Mouse (Mus musculus) embryonic facial prominence, embryonic 15.5 days (tissue): ENCODE data around the gene Rnf17. TPM values are rescaled to one million over a fixed set of nuclear protein-coding genes. Genes with fewer than 3 reads are reported as not detected.

Experiments used
- ATAC-seq: fragments of 200-750 bp; cut with Nextera tagmentation; 2 replicates; pipeline ENCODE4 v1.8.0; 2017; ENCODE audit warnings: low read depth, moderate TSS enrichment; ENCODE audit not compliant: insufficient number of reproducible peaks, low FRiP score, low TSS enrichment
- H3K27ac ChIP-seq: fragments of 300-500 bp; sonication (generic); replicated peaks from 2 replicates; pipeline ENCODE4 v1.5.1; 2015; ENCODE audit warnings: mild to moderate bottlenecking, inconsistent platforms
- H3K27me3 ChIP-seq: fragments of 300-500 bp; sonication (generic); 2 replicates; pipeline ENCODE4 v1.6.1; 2015; ENCODE audit warnings: inconsistent platforms
- H3K36me3 ChIP-seq: fragments of 300-500 bp; sonication (generic); 2 replicates; pipeline ENCODE4 v1.6.1; 2015; ENCODE audit warnings: mild to moderate bottlenecking, inconsistent platforms
- H3K4me1 ChIP-seq: fragments of 300-500 bp; sonication (generic); 2 replicates; pipeline ENCODE4 v1.6.1; 2015; ENCODE audit warnings: inconsistent platforms
- H3K4me2 ChIP-seq: fragments of 300-500 bp; sonication (generic); replicated peaks from 2 replicates; pipeline ENCODE4 v1.6.1; 2015; ENCODE audit warnings: mild to moderate bottlenecking, inconsistent platforms
- H3K4me3 ChIP-seq: fragments of 300-500 bp; sonication (generic); replicated peaks from 2 replicates; pipeline ENCODE4 v1.5.1; 2015; ENCODE audit warnings: mild to moderate bottlenecking, inconsistent platforms
- H3K9ac ChIP-seq: fragments of 300-500 bp; sonication (generic); 2 replicates; pipeline ENCODE4 v1.6.1; 2015; ENCODE audit warnings: inconsistent platforms
- H3K9me3 ChIP-seq: fragments of 300-500 bp; sonication (generic); replicated peaks from 2 replicates; pipeline ENCODE4 v1.6.1; 2016; ENCODE audit warnings: inconsistent platforms
- WGBS: fragments of 180-500 bp; shearing (Covaris S2); methylation state at CpG from one replicate; pipeline ENCODE4 v1.1.7; 2015; 5-methylcytosine and 5-hydroxymethylcytosine counted together
- polyA plus RNA-seq: library from polyadenylated mRNA; unstranded; fragments of >200 nt; fragmentation: Nextera tagmentation; extraction: Ambion mirVana; gene quantifications from 2 replicates; pipeline ENCODE4 v1.2.1, GENCODE M21; 2015

Rnf17 gene
- polyA plus RNA-seq, 1 experiment from 2014 or later: 1.5 TPM

DNA sequence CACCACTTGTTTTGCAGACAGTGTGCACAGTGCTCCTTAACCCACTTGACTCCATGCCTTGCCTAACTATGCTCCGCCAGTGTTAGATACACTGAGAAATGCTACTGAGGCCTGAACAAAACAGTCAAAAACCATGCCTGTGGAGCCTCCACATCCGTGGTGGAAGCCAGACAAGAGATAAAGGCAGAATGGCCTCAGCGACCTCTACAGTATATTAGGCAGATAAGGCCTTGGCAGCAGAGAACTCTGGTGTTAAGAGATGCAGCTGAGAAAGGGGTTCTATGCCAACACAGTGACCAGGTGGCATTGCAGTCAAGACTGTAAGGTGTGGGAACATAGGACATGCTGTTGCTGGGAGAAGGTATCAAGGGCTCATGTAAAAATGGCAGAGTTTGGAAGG lies 104.4 kb downstream of the Rnf17 start:
- no peak for ATAC-seq
- no peaks in the 10 kb centered on the region for H3K9me3 ChIP-seq
- no peak overlapping the region for H3K27ac ChIP-seq
- 70% methylated on average over 3 of the region's 3 CpGs for WGBS
- no peak overlapping the region for H3K9ac ChIP-seq
- H3K4me3 ChIP-seq: no peak overlapping the region
- H3K36me3 ChIP-seq: no peaks in the 10 kb centered on the region
- H3K27me3 ChIP-seq: no peaks in the 10 kb centered on the region
- H3K4me2 ChIP-seq: no peak overlapping the region
- H3K4me1 ChIP-seq: no peaks in the 10 kb centered on the region

DNA sequence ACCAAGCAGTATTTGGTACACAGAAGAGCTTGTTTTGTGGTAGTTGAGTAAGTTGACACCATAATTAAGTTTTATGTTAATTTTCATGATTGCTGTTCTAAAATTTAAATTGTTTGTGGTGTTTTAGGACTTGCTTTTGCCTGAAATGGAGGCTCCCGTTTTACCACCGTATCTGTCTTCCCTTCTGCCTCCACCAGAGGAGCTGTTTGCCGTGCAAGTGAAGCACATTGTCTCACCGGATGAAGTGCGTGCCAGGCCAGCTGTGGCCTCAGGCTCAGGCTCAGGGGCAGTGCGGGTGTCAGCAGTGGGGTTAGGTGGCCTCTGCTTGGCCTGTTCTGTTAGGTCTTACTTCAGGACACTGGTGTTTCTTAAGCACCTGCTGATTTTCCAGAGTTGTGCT lies 109.7 kb downstream of the Rnf17 start:
- no peak for ATAC-seq
- Histone ChIP-seq H3K9me3 (no peaks in the 10 kb centered on the region), H3K27ac (no peak overlapping the region), H3K4me3 (no peak overlapping the region), H3K36me3 (no peaks in the 10 kb centered on the region), H3K4me2 (no peak overlapping the region), H3K27me3 (no peaks in the 10 kb centered on the region), H3K9ac (no peak overlapping the region), H3K4me1 (no peaks in the 10 kb centered on the region)
- WGBS: 15% methylated on average over 6 of the region's 6 CpGs

DNA sequence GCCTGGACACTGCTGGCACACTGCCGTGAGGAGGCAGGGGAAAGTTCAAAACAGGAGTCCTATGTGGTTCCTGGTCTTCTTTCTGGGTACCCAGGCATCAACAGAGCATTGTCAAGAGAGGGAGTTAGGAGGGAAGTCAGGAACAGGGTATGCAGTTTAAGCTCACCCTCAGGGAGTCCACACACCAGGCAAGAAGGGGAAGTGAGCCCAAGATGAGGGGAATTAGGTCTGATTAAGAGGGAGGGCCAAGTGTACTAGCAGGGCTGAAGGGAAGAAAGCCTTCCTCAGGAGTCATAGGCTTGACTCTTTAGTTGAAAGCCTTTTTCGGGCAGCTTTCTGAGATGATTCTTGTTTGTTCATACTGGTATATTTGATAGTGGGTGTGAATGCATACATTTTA lies 112.4 kb downstream of the Rnf17 start:
- Histone ChIP-seq H3K9me3 (no peaks in the 10 kb centered on the region), H3K4me2 (no peak overlapping the region), H3K4me1 (no peaks in the 10 kb centered on the region), H3K36me3 (no peaks in the 10 kb centered on the region), H3K9ac (no peak overlapping the region), H3K27me3 (no peaks in the 10 kb centered on the region), H3K4me3 (no peak overlapping the region), H3K27ac (no peak overlapping the region)
- ATAC-seq: no peak
- 86% methylated on average over 2 of the region's 2 CpGs for WGBS

DNA sequence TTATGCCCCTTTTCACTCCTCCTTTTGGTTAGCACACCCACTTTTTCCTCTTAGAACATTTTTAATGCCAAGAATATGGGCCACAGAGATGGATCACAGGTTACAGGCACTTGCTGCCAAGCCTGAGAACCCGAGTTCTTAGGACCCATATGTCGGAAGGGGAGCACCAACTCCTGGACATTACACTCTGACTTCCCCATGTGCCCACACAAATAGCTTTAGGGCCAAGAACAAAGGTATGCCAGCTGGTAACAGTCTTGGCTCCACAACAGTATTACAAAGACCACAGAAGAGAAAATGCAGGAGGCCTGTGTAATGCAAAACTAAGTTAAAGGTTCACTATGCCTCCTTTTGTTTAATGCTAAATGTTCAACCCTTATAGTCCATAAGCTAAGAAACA lies 128.4 kb downstream of the Rnf17 start:
- H3K36me3 ChIP-seq: peaks cover 28% of the 10 kb centered on the region
- 79% methylated on average over 2 of the region's 2 CpGs for WGBS
- H3K4me1 ChIP-seq: no peaks in the 10 kb centered on the region
- no peak overlapping the region for H3K4me2 ChIP-seq
- H3K9me3 ChIP-seq: no peaks in the 10 kb centered on the region
- H3K27ac ChIP-seq: no peak overlapping the region
- no peaks in the 10 kb centered on the region for H3K27me3 ChIP-seq
- H3K9ac ChIP-seq: no peak overlapping the region
- H3K4me3 ChIP-seq: no peak overlapping the region
- no peak for ATAC-seq

DNA sequence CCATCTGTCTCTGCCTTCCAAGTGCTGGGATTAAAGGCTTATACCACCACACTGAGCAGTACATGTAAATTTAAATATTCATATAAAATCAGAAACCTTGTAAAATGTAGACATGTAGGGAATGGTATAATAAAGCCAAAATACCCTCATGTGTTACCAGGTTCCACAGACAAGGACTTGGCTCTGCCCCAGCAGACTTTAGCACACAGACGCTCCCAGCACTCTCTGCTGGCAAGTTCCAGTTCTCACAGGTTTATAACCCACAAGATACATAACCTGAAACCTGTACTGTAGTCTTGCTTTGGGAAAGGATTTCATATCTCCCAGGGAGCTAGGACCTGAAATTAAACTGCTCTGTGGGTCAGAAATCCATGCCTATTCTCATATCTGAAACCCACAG lies 142.6 kb downstream of the Rnf17 start:
- ATAC-seq: no peak

DNA sequence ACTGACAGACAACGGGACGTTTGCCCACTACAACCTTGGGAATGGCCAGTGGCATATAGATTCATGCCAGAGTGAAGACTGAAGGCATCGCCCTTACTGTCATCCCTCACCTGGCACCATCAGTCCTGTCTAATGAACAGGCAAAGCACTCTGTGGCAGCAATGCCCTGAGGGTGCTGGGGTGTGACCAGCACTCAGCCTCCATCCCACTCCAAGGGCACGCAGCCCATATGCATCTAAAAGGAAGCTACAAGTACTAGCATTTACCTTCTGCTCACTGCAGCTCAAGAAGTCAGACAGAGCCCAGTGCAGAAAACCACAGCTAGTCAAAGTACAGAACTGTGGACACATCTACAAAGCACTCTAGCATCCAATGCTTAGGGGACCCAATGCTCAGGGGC lies 143.1 kb downstream of the Rnf17 start:
- no peak overlapping the region for H3K4me3 ChIP-seq
- no peak overlapping the region for H3K9ac ChIP-seq
- H3K4me2 ChIP-seq: no peak overlapping the region
- no peak for ATAC-seq
- WGBS: 91% methylated on average over 4 of the region's 4 CpGs
- no peak overlapping the region for H3K27ac ChIP-seq
- H3K36me3 ChIP-seq: no peaks in the 10 kb centered on the region
- no peaks in the 10 kb centered on the region for H3K27me3 ChIP-seq
- no peaks in the 10 kb centered on the region for H3K4me1 ChIP-seq
- H3K9me3 ChIP-seq: no peaks in the 10 kb centered on the region

More for the DNA sequence above, 142.6 kb downstream of the Rnf17 start:
- H3K9me3 ChIP-seq: no peaks in the 10 kb centered on the region
- WGBS: 79% methylated on average over 1 of the region's 1 CpGs
- no peak overlapping the region for H3K27ac ChIP-seq
- no peak overlapping the region for H3K4me3 ChIP-seq
- H3K4me1 ChIP-seq: no peaks in the 10 kb centered on the region
- no peaks in the 10 kb centered on the region for H3K27me3 ChIP-seq
- H3K36me3 ChIP-seq: no peaks in the 10 kb centered on the region
- H3K4me2 ChIP-seq: no peak overlapping the region
- H3K9ac ChIP-seq: no peak overlapping the region

DNA sequence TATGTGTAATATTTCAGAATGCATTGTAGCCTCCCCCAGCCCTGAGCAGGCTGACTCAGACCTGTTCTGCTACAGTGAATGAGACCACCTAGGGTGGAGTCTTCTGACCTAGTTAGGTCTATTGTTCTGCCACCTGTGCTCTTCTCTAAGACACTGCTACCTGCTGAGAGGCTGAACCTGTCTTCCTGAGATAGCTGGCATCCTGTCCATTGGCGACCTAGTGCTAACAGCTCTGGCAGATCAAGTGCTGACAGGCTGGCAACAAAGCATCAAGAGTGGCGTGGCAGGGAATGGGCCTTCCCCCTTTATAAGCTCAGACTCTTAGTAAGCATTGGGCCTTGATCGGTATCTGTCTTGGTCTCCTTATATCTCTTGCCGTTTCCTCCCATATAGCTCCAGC lies 148.6 kb downstream of the Rnf17 start:
- Histone ChIP-seq H3K4me2 (no peak overlapping the region), H3K4me3 (no peak overlapping the region), H3K36me3 (peaks cover 30% of the 10 kb centered on the region), H3K9ac (no peak overlapping the region), H3K27me3 (no peaks in the 10 kb centered on the region), H3K4me1 (no peaks in the 10 kb centered on the region), H3K27ac (no peak overlapping the region), H3K9me3 (no peaks in the 10 kb centered on the region)
- 89% methylated on average over 4 of the region's 4 CpGs for WGBS
- no peak for ATAC-seq

DNA sequence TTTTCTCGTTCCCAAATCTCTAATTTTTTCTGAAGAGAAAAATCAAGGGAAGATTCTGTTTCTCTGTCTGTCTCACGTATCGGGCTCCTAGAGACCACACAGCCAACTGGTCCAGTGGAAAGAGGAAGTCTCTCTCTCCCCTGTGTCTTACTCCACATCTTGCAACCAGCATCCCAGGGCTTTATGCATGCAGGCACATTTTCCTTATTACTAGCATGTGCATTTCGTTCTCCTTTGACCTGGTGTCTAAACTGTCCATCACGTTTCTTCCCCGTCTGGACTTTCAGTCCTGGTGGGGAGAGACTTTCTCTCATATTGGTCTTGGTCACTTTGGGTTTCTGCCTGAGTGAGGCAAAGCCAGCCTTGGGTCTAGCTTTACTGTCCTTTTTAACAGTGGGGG lies 150.5 kb downstream of the Rnf17 start:
- WGBS: 77% methylated on average over 6 of the region's 6 CpGs
- no peaks in the 10 kb centered on the region for H3K9me3 ChIP-seq
- H3K27ac ChIP-seq: no peak overlapping the region
- no peak overlapping the region for H3K9ac ChIP-seq
- H3K36me3 ChIP-seq: peaks cover 30% of the 10 kb centered on the region
- H3K27me3 ChIP-seq: no peaks in the 10 kb centered on the region
- H3K4me2 ChIP-seq: no peak overlapping the region
- H3K4me1 ChIP-seq: no peaks in the 10 kb centered on the region
- no peak for ATAC-seq
- H3K4me3 ChIP-seq: no peak overlapping the region

DNA sequence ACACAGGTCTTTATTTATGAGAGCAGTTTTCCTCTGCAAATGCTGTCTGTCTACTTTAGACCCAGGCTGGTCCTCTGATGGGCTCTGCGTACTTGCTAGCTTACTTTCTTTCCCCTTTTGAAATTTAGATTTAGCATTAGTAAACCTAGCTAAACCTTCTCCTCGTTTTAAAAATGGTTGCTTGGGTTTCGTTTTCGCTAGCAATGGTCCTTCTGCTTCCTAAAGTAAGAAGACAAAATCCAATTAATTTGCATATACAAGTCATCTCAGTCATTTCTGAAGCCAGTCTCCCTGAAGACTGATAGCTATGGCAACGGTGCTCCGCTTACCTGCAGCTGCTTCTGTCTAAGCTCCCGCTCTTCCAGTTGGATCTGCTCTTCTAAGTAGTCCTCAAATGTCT lies 150.9 kb downstream of the Rnf17 start:
- Histone ChIP-seq H3K4me2 (no peak overlapping the region), H3K9me3 (no peaks in the 10 kb centered on the region), H3K4me1 (no peaks in the 10 kb centered on the region), H3K27me3 (no peaks in the 10 kb centered on the region), H3K9ac (no peak overlapping the region), H3K27ac (no peak overlapping the region), H3K36me3 (peaks cover 30% of the 10 kb centered on the region), H3K4me3 (no peak overlapping the region)
- WGBS: 91% methylated on average over 7 of the region's 7 CpGs
- ATAC-seq: no peak

DNA sequence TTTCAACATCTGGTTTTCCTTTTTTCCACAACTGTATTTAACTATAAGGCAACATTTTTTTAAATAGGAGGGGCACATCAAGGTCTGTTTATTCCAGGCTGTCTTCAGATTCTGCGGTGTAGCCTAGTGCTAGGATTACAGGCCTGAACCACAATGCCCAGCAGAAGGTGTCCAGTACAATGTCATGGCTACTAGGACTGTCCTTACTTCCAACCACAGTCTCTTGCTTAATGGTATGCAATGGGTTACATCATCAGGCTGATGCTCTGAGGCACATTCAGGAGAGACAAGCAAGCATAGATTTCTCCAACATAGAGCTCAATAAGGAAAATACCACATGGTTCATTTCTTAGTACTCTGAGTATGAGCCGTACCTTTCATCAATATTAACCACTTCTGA lies 152.3 kb downstream of the Rnf17 start:
- Histone ChIP-seq H3K9ac (no peak overlapping the region), H3K4me2 (no peak overlapping the region), H3K27me3 (no peaks in the 10 kb centered on the region), H3K4me1 (no peaks in the 10 kb centered on the region), H3K4me3 (no peak overlapping the region), H3K27ac (no peak overlapping the region), H3K36me3 (peaks cover 30% of the 10 kb centered on the region), H3K9me3 (no peaks in the 10 kb centered on the region)
- no peak for ATAC-seq
- 90% methylated on average over 2 of the region's 2 CpGs for WGBS

DNA sequence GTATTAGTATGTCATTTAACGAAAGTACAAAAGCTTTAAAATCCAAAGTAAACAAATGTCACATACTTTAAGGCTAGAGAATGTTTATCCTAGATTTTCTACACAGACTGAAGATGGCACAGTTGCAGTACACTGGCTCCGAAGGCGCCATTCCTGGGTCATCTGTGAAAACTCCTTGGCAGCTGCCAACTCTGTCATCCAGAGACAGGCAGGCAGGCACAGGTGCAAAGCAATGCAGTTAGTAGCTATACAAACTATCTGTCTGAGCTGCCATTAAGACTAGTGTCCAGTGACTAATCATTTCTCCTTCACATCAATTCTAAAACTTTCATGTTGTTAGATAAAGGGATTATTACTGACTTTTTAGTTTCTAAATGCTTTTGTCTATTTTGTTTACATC lies 156.8 kb downstream of the Rnf17 start:
- Histone ChIP-seq H3K9me3 (no peaks in the 10 kb centered on the region), H3K9ac (no peak overlapping the region), H3K36me3 (peaks cover 16% of the 10 kb centered on the region; the same call in 1 of the 2 replicates), H3K4me1 (no peaks in the 10 kb centered on the region), H3K27me3 (no peaks in the 10 kb centered on the region), H3K4me2 (no peak overlapping the region), H3K4me3 (no peak overlapping the region), H3K27ac (no peak overlapping the region)
- no peak for ATAC-seq
- WGBS: 85% methylated on average over 3 of the region's 3 CpGs

DNA sequence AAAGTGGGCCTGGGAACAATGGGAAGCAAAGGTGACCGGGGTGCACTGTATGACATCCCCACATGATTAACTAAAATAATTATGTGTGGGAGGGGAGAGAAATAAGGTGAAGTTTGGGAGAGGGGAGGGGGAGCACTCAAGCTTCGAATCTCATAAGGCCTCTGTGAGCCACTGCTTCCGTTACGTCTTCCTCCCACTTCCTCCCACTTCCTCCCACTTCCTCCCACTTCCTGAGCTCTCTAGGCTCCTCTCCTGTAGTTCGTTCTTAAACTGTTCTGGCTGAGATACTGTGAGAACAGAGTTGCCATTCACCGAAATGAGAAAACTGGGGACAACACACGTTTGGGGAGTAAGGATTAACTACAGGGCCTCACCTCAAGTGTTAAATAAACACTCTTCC lies 165.1 kb downstream of the Rnf17 start:
- no peak overlapping the region for H3K27ac ChIP-seq
- 0 out of 2 replicates have a peak, but pooled peaks cover 3% of the 10 kb centered on the region for H3K4me1 ChIP-seq
- no peak overlapping the region for H3K4me3 ChIP-seq
- H3K9me3 ChIP-seq: no peaks in the 10 kb centered on the region
- H3K4me2 ChIP-seq: no peak overlapping the region
- no peak overlapping the region for H3K9ac ChIP-seq
- 0 out of 2 replicates have a peak, but pooled peaks cover 12% of the 10 kb centered on the region for H3K36me3 ChIP-seq
- no peaks in the 10 kb centered on the region for H3K27me3 ChIP-seq
- no peak for ATAC-seq
- 74% methylated on average over 7 of the region's 7 CpGs for WGBS
